Mouse (Mus musculus): ENCODE data around the gene Muc1. TPM values are rescaled to one million over a fixed set of nuclear protein-coding genes. Genes with fewer than 3 reads are reported as not detected.
A peak's percentile ranks its signal among the peaks of the same experiment; 100 is the strongest.

The Muc1 gene
- polyA plus RNA-seq, 1 experiment, result 53.8 TPM

GRCm38 (mm10) chr3:89227307-89228179, 1.3 kb upstream of the Muc1 start:
- TF ChIP-seq CTCF (conservative IDR thresholded peaks at IDR 0.05; ENCODE audit: insufficient read depth, insufficient read length, low read depth, low read length) (no peak), POLR2A (IDR thresholded peaks at IDR 0.05; ENCODE audit: low read depth, low read length) (peak; percentile 16)
- peak overlapping the region; percentile 42 for H3K4me3 ChIP-seq (ENCODE audit: insufficient read depth, low read depth, low read length)
- 5% methylated on average over 41 of the region's 41 CpGs for WGBS
- DNase-seq, result peak; percentile 93
- H3K27me3 ChIP-seq (replicated peaks; ENCODE audit: control insufficient read depth, insufficient read depth, low read length), result no peaks in the 10 kb centered on the region
- peaks cover 9% of the 10 kb centered on the region; the same call in 1 of the 2 replicates for H3K4me1 ChIP-seq (ENCODE audit: control insufficient read depth, insufficient read depth, low read length)
- no peaks in the 10 kb centered on the region for H3K36me3 ChIP-seq (ENCODE audit: control insufficient read depth, insufficient read depth, low read length)
- peak overlapping the region; percentile 95 for H3K27ac ChIP-seq (ENCODE audit: insufficient read depth, low read depth, low read length)

GRCm38 (mm10) chr3:89228180-89228549, 692 bp upstream of the Muc1 start:
- Histone ChIP-seq H3K36me3 (ENCODE audit: control insufficient read depth, insufficient read depth, low read length) (no peaks in the 10 kb centered on the region), H3K4me1 (ENCODE audit: control insufficient read depth, insufficient read depth, low read length) (peaks cover 9% of the 10 kb centered on the region; the same call in 1 of the 2 replicates), H3K27me3 (replicated peaks; ENCODE audit: control insufficient read depth, insufficient read depth, low read length) (no peaks in the 10 kb centered on the region), H3K4me3 (ENCODE audit: insufficient read depth, low read depth, low read length) (peak overlapping the region; percentile 73), H3K27ac (ENCODE audit: insufficient read depth, low read depth, low read length) (peak overlapping the region; percentile 95)
- TF ChIP-seq CTCF (conservative IDR thresholded peaks at IDR 0.05; ENCODE audit: insufficient read depth, insufficient read length, low read depth, low read length) (peak; percentile 95), POLR2A (IDR thresholded peaks at IDR 0.05; ENCODE audit: low read depth, low read length) (no peak)
- peak; percentile 95 for DNase-seq
- under 1% methylated on average over 20 of the region's 20 CpGs for WGBS

DNA sequence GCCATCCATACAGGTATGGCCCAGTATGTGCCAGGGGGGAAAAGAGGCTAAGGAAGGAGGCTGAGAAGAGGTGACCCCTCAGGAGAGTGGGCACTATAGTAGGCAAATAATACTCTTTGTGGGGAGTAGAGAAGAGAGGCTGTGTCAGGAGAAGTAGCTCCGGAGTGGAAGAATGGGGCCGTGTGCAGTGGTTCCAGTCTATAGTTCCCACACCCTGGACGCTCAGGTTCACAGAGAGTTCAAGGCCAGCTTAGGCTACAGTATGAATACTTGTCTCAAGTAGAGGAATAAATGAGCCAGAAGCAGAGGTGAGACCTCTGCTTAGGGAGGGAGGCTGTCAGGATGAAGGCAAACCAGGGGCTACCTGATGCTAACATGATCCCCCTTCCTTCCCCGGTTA, 419 bp downstream of the Muc1 start:
- TF ChIP-seq CTCF (conservative IDR thresholded peaks at IDR 0.05; ENCODE audit: insufficient read depth, insufficient read length, low read depth, low read length) (no peak), POLR2A (IDR thresholded peaks at IDR 0.05; ENCODE audit: low read depth, low read length) (no peak)
- 59% methylated on average over 4 of the region's 4 CpGs for WGBS
- H3K4me3 ChIP-seq (ENCODE audit: insufficient read depth, low read depth, low read length), result peak overlapping the region; percentile 73; the same call in 1 of the 2 replicates
- H3K27ac ChIP-seq (ENCODE audit: insufficient read depth, low read depth, low read length), result peak overlapping the region; percentile 61
- no peaks in the 10 kb centered on the region for H3K36me3 ChIP-seq (ENCODE audit: control insufficient read depth, insufficient read depth, low read length)
- no peaks in the 10 kb centered on the region for H3K27me3 ChIP-seq (replicated peaks; ENCODE audit: control insufficient read depth, insufficient read depth, low read length)
- peaks cover 9% of the 10 kb centered on the region; the same call in 1 of the 2 replicates for H3K4me1 ChIP-seq (ENCODE audit: control insufficient read depth, insufficient read depth, low read length)
- DNase-seq, result no peak

GRCm38 (mm10) chr3:89230561-89230960, 1.7 kb downstream of the Muc1 start:
- Histone ChIP-seq H3K36me3 (ENCODE audit: control insufficient read depth, insufficient read depth, low read length) (no peaks in the 10 kb centered on the region), H3K4me1 (ENCODE audit: control insufficient read depth, insufficient read depth, low read length) (peaks cover 9% of the 10 kb centered on the region; the same call in 1 of the 2 replicates), H3K4me3 (ENCODE audit: insufficient read depth, low read depth, low read length) (no peak overlapping the region), H3K27me3 (replicated peaks; ENCODE audit: control insufficient read depth, insufficient read depth, low read length) (no peaks in the 10 kb centered on the region), H3K27ac (ENCODE audit: insufficient read depth, low read depth, low read length) (no peak overlapping the region)
- 88% methylated on average over 2 of the region's 2 CpGs for WGBS
- DNase-seq, result no peak
- TF ChIP-seq CTCF (conservative IDR thresholded peaks at IDR 0.05; ENCODE audit: insufficient read depth, insufficient read length, low read depth, low read length) (no peak), POLR2A (IDR thresholded peaks at IDR 0.05; ENCODE audit: low read depth, low read length) (no peak)

- TF ChIP-seq POLR2A (IDR thresholded peaks at IDR 0.05; ENCODE audit: low read depth, low read length) (no peak), CTCF (conservative IDR thresholded peaks at IDR 0.05; ENCODE audit: insufficient read depth, insufficient read length, low read depth, low read length) (no peak)
- H3K4me3 ChIP-seq (ENCODE audit: insufficient read depth, low read depth, low read length), result peak overlapping the region; percentile 9; the same call in 1 of the 2 replicates
- WGBS, result 55% methylated on average over 7 of the region's 7 CpGs
Measured at GRCm38 (mm10) chr3:89231345-89231744, 2.5 kb downstream of the Muc1 start.

DNA sequence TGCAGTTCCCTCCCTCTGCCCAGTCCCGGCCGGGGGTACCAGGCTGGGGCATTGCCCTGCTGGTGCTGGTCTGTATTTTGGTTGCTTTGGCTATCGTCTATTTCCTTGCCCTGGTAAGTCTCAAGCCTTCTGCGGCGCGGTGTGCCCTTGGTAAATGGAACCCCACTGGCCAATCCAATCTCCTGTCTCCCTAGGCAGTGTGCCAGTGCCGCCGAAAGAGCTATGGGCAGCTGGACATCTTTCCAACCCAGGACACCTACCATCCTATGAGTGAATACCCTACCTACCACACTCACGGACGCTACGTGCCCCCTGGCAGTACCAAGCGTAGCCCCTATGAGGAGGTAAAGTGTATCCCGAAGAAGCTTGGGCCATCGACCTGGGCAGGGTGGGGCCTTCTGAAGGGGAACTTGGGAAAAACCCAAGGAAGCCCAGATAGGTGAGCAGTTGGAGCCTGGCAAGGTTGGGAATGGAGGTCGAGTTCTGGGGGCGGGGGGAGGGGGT, 3.0 kb downstream of the Muc1 start:
- peaks cover 9% of the 10 kb centered on the region; the same call in 1 of the 2 replicates for H3K4me1 ChIP-seq (ENCODE audit: control insufficient read depth, insufficient read depth, low read length)
- no peaks in the 10 kb centered on the region for H3K36me3 ChIP-seq (ENCODE audit: control insufficient read depth, insufficient read depth, low read length)
- TF ChIP-seq POLR2A (IDR thresholded peaks at IDR 0.05; ENCODE audit: low read depth, low read length), result no peak
- TF ChIP-seq CTCF (conservative IDR thresholded peaks at IDR 0.05; ENCODE audit: insufficient read depth, insufficient read length, low read depth, low read length), result no peak
- no peak overlapping the region for H3K27ac ChIP-seq (ENCODE audit: insufficient read depth, low read depth, low read length)
- H3K4me3 ChIP-seq (ENCODE audit: insufficient read depth, low read depth, low read length), result peak overlapping the region; percentile 9; the same call in 1 of the 2 replicates
- no peak for DNase-seq
- 72% methylated on average over 16 of the region's 16 CpGs for WGBS
- no peaks in the 10 kb centered on the region for H3K27me3 ChIP-seq (replicated peaks; ENCODE audit: control insufficient read depth, insufficient read depth, low read length)

More at GRCm38 (mm10) chr3:89231345-89231744, 2.5 kb downstream of the Muc1 start:
- no peaks in the 10 kb centered on the region for H3K27me3 ChIP-seq (replicated peaks; ENCODE audit: control insufficient read depth, insufficient read depth, low read length)
- H3K27ac ChIP-seq (ENCODE audit: insufficient read depth, low read depth, low read length), result no peak overlapping the region
- no peak for DNase-seq
- H3K36me3 ChIP-seq (ENCODE audit: control insufficient read depth, insufficient read depth, low read length), result no peaks in the 10 kb centered on the region
- peaks cover 9% of the 10 kb centered on the region; the same call in 1 of the 2 replicates for H3K4me1 ChIP-seq (ENCODE audit: control insufficient read depth, insufficient read depth, low read length)

GRCm38 (mm10) chr3:89232614-89233013, 3.8 kb downstream of the Muc1 start:
- WGBS, result 67% methylated on average over 6 of the region's 6 CpGs
- TF ChIP-seq CTCF (conservative IDR thresholded peaks at IDR 0.05; ENCODE audit: insufficient read depth, insufficient read length, low read depth, low read length), result no peak
- no peak for TF ChIP-seq POLR2A (IDR thresholded peaks at IDR 0.05; ENCODE audit: low read depth, low read length)

More at GRCm38 (mm10) chr3:89232614-89233013, 3.8 kb downstream of the Muc1 start:
- H3K27me3 ChIP-seq (replicated peaks; ENCODE audit: control insufficient read depth, insufficient read depth, low read length), result no peaks in the 10 kb centered on the region
- H3K4me1 ChIP-seq (ENCODE audit: control insufficient read depth, insufficient read depth, low read length), result peaks cover 5% of the 10 kb centered on the region; the same call in 1 of the 2 replicates
- H3K4me3 ChIP-seq (ENCODE audit: insufficient read depth, low read depth, low read length), result no peak overlapping the region
- H3K36me3 ChIP-seq (ENCODE audit: control insufficient read depth, insufficient read depth, low read length), result no peaks in the 10 kb centered on the region
- 0 out of 2 replicates have a peak overlapping the region, but pooled peaks have one; percentile 40 for H3K27ac ChIP-seq (ENCODE audit: insufficient read depth, low read depth, low read length)
- DNase-seq, result no peak
